Mouse (Mus musculus) adrenal gland, adult (tissue): ENCODE measurements at regions not wholly inside any gene's neighbourhood (a gene's known extent, or its start where the extent isn't known, plus 50 kb on each side); places are given as distances from the start of the nearest gene placed in this dataset.

Experiments
- DNase-seq, 2 experiments: peaks; one replicate each; pipeline ENCODE4 v3.0.0; 2022 to 2023; ENCODE audit warnings: low spot score in 1 of 2; ENCODE audit not compliant: inconsistent age in 2 of 2

DNA sequence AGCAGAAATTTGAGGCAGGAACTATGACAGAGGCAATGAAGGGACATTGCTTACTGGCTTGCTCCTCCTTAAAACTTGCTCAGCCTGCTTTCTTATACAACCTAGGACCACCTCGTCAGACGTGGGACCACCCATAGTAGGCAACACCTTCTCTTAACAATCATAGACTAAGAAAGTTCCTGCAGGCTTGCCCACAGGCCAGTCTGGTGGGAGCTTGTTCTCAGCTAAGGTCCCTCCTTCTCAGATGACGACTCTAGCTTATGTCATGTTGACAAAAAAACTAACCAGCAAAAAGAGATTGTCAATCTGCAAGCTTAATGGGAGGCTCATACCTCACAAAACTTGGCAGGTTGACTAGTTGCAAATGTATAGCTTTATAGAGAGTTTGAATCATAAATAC lies 56.5 kb upstream of the Lsm6 start:
- DNase-seq, result no peak

DNA sequence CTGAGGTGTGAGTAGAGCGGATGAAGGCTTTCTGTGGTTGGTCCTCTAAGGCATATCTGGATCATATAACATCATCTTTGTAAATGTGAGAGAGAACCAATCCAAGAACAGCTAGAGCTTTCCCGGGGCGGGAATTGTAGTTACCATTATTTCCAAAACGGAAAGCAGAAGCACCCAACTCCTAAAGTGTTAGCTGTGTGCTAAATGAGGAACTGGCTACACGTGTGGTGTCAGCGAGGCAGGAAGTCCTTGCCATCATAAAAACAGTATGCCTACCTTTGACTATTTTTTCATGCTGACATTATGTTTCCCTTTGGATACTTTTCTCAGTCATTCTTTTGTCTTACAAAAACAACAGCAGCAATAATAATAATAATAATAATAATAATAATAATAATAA lies 68.8 kb upstream of the Lsm6 start:
- no peak for DNase-seq

DNA sequence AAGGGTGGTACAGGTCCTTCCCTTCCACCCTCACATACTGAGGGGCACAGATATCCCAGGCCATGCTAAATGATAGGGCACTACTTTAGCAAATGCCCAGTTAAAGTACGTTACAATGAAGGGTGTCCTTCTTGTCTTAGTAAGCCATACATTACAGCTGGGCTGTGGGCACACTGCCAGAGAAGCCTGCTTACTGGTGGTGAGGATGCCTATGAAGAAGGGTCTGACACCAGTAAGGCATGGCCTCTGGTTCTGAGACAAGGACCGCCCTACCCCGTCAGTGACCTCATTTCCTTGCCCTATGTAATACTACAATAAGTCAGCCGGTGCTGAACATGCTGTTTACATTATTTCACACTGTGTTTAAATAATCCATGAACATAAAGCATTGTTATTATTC lies 69.6 kb upstream of the Lsm6 start:
- no peak for DNase-seq

DNA sequence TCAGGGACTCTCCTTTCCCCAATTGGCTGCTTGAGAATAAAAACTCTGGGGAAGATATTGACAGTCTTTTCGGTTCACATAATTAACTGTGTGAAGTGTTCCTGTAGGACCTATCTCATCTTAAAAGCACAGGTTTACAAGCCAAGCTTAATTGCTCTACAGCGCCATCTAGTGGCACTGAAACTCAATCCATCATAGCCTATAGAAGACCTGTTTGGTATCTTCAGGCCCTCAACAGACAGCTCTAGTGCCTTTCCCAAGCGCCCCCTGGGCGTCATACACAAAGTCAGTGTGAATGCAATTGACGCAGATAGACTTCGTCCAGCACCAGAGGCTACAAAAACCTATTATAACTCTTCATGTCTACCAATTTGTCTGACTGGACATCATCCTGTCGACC lies 78.9 kb upstream of the Lsm6 start:
- DNase-seq, result peak; percentile 68 to 91

DNA sequence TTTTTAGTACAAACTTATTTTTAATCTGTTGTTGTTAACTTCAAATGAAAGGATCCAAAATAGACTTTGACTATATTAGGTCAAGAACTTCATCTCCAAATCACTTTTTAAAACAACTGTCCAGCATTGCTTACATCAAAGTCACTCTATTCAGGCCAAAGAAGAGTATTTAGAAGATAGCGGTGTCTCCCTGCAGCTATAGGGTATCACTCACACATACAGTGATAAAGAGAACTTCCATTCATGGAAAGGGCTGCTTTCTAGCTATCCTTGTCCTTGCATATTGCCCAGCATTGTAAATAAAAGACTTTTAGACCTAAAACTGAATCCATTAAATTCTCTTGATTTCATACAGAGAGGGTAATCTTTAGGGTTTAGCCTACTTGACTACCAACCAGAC lies 82.1 kb upstream of the Lsm6 start:
- no peak for DNase-seq

DNA sequence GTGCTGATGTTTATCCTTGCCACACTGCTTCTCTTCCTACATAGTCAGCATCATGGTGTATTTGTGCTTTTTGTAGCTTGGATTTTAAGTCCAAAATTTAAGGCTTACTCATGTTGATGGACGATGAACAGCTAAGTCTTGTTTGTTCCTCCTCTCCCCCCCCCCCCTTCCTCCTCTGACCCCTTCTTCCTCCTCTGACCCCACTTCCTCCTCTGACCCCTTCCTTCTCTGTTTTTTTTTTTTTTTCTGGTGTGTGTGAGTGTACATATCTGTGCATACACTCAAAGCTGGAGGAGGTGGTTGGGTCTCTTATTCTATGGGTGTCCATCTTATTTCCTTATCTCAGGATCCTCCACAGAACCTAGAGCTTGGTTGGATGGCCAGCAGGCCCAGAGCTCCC lies 87.0 kb upstream of the Lsm6 start:
- no peak for DNase-seq

DNA sequence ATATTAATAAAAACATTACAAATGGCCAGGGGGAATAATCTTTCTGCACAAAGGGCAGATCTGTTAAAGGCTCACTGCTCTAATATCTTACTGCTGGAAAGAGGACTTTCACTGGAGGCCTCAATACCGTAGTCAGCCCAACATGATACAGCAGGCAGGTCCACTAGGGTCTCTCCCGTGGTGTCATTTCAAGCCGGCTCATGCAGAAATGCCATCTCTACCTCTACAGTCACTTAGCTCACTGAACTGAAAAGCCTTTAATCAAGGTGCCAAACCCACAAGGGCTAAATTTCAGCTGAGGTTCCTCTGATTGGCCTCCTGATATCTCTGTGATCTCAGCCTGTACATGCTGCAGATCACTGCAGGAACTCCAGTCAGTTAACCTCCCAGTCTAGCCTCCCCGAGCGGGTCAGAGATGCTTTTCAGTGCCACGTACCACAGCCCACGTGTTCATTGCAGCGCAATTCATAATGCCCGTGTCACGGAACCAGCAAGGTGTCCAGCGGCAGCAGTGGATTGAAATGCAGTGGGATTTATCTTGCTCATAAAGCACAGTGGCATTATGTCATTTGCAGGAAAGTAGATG lies 90.4 kb upstream of the Lsm6 start:
- DNase-seq, result no peak

DNA sequence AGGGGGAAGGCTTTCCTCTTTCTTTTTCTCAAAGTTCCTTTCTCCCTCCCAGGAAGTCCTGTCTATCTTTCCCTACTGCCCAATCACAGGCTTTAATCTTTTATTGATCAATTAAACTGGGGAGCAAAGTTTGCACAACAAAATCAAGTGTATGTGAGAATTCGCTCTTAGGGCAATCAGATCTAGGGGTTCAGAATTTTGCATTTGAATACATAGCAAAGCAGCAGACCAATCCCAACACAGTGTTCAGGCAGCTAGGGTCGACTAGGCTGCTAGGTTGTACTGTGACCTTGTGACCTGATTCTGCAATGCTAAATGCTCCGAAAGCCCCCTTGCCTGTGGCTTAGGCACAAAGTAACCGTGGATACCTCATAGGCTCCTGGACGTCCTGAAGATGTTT lies 91.5 kb upstream of the Lsm6 start:
- no peak for DNase-seq

DNA sequence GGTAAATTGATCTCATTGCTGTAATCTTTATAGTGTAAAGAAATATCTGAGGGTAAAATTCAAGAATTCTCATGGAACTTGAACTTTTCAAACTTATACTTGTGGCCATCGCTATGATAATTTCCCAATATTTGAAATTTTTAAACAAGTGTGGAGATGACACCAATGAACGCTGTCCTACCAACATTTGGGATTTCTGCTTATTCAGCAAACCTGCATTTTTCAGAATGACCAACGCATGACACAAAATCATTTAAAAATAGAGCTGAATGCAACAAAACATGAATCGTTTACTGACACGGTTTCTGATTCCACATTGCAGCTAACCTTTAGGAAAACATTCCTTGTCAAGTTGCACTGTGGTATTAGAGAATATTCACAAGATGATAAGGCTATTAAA lies 92.9 kb upstream of the Lsm6 start:
- no peak for DNase-seq

DNA sequence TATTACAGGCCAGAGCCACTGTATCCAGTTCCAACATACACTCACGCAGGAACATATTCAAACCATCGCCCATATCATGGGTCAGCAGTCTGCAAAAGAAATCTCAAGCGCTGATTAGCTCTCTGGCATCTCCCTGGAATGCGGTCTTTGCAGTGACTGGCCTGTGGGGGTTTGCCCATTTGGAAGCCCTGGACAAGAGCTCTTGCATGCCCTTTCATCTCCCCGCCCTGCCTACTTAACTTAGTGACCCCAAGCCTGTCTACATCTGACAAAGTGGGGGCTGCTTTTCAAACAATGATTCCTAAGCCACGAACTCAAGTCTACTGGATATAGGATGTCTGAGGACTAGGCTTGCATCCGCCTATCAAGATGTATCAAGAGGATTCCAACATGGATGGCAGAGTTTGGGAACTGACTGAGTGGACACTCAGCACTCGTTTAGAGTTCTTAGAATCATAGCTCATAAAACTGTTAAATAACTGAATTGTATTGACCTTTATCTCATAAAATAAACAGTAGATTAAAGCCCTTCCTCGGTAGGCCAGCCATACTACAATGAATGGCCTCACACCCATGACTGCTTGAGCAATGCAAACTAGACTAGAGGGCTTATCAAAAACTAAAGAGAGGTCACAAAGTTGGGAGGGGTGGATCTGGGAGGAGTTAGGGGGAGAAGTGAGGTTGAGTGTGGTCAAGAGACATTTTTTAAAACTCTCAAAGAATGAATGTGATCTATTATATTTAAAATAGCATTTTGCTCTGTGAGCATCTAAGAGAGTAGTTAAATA lies 97.4 kb upstream of the Zfp827 start:
- DNase-seq, result no peak

DNA sequence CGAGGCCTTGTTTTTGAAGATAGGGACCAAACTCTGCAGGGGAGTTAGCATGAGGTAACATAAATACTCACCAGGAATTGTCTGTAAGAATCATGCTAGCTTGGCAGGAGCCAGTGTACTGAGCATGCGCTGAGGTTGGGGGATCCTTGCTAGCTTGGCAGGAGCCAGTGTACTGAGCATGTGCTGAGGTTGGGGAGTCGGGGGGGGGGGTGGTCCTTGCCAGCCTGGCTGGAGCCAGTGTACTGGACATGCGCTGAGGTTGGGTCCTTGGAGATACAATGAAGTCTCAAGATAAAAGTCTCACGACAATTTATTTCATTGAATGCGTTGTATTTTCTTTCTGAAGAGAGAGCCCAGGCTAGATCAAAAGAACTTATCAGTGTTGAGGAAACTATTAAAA lies 96.2 kb upstream of the Zfp827 start:
- no peak for DNase-seq

DNA sequence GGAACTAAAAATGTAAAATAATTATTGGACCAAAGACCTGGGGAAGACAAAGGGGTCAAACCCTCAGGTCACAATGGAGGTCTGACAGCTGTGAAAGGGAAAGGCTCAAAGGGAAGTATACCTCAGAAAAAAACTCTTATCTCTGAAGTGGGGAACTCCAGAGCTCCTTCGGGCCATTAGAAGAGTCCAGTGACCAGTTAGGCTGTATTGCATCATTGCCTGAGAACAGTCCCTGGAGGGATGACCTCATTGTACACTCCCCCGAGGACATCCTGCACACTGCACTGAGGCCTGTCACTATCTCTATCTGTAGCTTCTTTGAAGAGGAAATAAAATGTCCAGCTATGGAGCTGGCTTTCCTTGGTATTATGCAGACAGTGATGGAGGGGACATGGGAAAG lies 88.2 kb upstream of the Zfp827 start:
- DNase-seq, result peak; percentile 14 to 53

DNA sequence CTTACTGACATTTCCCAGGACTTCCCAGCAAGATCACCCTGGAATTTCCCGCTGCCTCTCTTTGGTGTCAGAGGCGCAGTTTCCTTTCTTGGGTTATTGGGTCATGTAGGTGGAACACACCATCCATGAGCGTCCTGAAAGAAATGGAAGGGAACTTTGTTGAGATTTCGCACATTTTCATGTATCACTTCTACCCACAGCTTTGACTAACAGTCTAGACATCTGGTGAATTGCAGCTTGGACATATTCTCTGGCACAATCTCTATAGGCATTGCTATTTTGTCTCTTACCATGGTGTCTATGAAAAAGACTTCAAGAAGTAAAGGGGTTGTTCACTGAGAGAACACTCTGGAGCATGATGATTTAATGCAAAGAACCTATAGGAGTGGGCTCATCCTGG lies 86.7 kb upstream of the Zfp827 start:
- no peak for DNase-seq

DNA sequence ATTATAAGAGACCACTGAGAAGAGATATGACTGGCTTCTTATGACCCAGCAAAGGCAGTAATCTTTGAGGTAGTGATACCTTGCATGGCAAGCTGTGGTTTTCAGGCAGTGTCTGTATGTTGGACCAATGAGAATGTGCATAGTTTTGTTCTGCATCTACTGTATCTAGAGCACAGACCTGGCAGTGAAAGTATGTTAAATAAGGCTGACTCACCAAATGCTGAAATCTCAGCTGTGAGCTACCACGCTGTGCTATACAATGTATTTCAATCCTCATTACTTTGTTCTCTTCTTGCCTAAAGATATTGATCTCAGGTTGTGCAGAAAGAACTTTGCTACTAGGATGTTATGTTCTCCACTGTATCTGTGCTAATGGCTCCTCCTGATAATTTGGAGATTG lies 83.9 kb upstream of the Zfp827 start:
- no peak for DNase-seq

DNA sequence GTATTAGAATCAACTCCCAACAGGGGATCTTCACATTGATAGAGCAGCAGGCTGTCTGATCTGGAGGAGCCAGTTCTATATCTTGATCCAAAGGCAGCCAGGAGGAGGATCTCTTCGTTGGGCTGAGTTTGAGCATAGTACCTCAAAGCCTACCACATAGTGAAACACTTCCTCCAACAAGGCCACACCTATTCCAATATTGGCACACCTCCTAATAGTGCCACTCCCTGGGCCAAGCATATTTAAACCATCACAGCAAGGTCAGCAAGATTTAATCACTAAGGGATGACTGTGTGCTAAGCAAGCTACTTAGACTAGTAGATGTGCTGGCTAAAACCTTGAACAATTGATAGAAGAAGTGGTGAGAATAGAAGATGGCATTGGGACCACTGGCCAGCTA lies 82.6 kb upstream of the Zfp827 start:
- no peak for DNase-seq

DNA sequence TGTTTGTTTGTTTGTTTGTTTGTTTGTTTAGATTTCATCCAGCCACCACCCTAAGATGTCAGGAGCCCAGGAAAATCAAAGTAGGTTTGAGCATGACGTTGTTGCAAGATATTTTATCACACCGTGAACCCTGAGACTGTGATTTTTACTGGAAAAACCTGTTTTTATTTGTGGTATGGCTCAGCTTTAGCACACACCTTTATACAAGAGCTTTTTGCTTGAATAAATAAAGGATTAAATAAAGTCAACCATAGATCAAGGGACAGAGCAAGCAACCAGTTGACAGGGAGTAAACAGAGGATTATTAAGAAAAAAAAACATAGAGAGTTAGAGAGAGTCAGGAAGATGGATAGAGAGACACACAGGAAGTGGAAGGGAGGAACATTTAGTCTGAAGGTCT lies 82.2 kb upstream of the Zfp827 start:
- DNase-seq, result no peak

DNA sequence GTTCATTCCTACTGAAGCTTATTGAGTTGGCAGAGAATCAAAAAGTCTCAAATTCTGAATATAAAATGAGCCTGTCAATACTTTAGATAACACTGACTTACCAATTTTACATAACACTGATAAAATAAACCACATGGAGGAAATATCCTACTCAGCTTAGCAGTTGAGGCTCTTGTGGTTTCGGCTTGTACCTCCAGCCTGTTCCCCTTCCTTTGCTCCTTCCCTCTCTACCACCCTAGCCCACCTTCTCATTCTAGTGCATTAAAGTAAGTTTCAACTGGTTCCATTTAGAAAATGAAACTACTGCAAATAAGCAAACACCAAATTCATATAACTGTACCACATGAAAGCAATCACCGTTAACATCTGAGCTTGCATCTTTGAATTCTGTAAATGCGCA lies 53.2 kb upstream of the Zfp827 start:
- DNase-seq, result no peak
